Mouse (Mus musculus): ENCODE measurements at regions not wholly inside any gene's neighbourhood (a gene's known extent, or its start where the extent isn't known, plus 50 kb on each side); places are given as distances from the start of the nearest gene placed in this dataset.
A peak's percentile ranks its signal among the peaks of the same experiment; 100 is the strongest.

DNA sequence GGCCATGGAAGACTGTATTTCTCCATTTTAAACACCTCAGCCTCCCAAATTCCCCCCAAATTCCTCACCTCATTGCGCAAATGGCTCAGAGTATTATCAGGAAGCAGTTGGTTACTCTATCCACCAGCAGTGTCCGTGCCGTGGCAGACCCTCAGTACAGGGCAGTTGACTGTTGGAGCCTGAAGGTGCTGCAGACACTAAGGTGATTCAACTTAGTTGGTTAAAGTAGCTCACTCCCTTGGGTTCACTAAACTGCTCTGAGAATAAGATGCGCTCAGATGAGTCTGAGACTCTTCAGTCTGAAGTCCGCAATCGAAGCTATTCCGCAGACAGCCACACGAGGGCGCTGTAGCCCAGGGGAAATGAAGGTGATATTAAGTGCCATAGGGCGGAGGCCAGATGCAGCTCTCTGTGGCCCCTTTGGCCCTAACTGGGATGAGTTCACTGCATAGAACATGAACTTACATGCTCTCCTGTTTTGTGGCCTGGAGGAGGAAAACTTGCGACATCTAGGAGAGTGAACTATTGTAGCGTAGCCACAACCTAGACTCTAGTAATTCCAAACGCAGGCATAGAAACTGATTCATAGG is 62.9 kb downstream of the Amer3 start:
- ATAC-seq (ENCODE audit: low TSS enrichment) = peak; percentile 81

DNA sequence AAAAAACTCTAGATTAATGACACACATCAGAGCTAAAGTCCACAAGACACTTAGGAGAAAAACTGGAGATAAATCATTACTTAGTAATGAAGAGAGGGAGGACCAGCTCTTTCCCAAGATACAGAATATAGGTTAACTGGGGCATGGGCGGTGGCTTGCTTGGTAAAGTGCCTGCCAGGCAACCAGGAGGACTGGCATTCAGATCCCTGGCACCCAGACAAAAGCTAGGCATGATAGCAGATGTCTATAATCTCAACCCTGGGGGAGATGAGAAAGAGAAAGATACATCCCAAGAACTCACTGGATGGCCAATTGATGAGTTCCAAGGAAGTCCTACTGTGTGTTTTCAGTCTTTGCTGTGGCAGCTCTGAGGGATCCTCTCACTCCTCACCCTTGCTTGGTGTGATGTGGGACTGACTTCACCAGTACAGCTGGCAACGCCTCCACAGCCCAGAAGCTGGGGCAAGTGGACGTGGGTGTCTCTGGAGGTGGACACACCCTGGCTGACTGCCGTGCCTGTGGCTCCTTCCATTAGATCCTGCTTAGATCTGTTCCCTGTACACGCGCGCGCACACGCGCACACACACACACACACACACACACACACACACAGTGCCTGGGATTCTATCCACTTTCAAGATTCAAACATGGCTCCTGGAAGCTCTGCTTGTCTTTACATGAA is 74.6 kb downstream of the Amer3 start:
- peak; percentile 97 for ATAC-seq (ENCODE audit: low TSS enrichment)

DNA sequence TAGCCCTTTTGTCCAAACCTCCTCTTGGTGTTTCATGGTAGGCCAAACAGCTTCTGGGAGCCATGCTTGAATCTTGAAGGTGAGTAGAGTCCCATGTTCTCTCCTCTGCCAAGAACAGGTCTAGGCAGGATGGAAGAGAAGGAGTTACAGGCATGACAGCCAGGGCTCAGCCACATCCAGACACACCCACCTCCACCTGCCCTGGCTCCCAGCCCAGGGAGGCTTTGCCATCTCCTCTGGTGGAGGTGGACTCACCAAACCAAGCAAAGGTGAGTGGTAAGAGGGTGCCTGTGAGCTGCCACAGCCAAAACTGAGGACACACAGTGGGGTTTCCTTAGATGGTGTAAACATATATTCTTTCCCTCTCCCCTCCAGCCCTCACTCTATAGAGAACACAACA is 78.0 kb downstream of the Amer3 start:
- ATAC-seq (ENCODE audit: low TSS enrichment) = no peak

DNA sequence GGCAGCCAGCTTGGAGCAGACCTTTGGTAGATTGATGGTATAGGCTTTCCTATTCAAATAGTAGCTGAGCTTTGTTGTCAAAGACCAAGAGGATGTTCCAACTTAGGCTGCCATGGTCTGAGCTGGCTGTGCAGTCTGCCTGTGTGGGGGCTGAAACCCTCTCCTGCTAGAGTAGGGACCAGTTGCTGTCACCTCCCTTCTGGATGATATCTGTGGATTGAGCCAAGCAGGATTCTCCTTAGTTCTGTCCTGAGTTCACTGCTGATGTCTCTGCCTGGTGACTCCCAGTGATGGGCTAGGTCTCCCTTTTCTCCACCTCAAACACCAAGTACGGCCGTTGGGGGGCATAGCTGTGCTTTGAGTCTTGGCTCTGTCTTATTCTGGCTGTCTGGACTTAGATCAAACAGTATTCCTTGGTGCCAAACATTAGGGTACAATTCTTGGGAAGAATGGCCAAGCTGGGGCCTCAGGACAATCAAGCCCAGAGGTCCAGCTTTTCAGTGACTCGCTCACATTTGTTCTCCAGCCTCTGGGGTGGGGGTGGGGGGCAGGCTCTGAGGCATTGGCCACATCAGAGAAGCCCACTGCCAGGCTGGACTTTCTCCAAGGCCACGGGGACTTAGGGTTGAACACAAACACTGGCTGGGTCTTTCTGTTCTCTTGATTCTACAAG is 84.6 kb downstream of the Amer3 start:
- peak; percentile 52 for ATAC-seq (ENCODE audit: low TSS enrichment)

DNA sequence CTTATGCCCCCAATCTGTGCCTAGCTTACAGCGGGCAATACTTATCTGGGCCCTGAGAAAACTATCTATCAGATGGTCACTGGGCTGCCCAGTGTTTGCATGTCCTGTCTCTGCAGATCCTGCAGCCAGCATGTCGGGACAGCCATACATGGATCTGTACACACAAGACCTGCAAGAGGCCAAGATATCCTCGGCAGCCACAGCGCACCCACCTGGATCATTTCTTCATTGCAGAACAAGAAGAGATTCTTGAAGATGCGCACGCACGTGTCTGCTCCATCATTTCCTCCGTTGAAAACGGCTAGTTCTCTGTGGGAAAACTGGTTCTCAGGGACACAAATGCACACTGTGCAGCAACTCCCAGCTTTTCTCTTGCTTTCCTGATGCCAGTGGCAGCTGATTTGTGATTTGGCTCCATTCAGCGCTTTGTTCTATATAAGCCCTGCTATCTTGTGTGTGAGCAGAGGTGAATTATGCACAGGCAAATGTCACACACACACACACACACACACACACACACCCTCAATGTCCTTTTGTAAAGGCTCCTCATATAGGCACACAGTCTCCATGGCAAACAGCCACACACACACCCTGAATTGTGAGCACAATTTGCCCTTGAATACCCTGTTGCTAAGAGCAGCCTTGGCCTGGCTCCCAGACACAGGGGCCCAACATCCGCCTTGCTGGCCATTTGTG is 85.5 kb downstream of the Amer3 start:
- ATAC-seq (ENCODE audit: low TSS enrichment) = no peak

DNA sequence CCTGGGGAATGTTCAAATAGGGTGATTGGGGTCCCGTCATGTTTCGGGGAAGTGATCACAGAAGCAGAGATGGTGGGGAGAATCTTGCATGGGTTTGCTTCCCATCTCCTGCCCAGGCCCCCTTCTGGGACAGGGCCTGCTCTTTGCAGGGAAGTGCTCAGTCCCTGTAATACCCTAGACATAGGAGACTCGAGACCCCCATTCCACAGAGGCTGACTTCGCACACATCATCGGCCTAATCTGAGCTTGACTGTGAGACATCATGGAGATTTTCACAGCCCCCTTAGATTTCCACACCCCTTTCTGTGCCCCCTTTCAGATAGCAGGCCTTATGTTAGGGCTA is 86.0 kb downstream of the Amer3 start:
- ATAC-seq (ENCODE audit: low TSS enrichment) = no peak

DNA sequence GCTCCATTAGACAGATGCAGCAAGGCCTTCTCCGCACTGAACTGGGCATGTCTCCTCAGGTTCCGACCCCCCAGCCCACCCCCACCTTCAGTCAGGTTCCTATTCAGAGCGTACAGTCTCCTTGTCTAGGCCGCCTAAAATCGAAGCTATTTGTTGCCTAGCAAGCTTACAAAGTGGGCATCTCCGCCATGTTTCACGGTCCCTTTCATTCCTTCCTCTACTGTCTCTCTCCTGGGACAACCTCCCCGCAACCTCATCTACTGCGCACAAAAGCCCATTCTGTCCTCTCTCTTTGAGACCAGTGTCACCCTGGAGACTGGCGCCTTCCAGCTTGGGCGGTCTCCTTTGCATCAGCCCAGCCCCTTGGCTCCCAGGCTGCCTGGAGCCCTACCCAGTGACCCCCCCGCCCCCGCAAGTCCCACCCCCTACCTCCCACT is 86.8 kb downstream of the Amer3 start:
- peak; percentile 41 for ATAC-seq (ENCODE audit: low TSS enrichment)

DNA sequence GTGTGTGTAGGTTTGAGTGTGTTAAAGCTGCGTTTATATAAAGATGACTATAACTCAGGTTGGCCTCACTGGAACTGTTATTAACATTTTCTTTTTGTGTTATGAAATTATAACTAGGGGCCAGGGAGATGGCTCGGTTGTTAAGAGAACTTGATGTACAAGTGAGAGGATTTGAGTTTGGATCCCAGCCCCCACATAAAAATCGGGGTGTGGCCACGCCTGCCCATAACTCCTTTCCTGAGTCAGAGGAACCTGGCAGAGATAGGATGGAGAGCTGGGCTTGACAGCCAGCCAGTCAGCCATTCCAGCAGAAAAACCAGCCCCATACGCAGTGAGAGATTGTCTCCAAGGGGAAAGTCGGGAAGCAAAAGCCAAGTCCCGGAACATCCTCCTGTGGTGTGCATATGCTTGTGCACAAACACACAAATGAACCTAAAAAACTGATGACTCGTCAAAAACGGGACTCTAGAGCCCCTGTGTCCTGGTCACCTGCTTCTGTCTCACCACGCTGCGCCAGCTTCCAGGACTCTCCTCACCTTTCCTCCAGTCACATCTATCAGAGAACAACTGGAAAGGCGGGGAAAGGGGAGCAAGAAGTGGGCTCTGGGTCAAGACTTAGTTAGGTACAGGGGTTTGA is 97.8 kb downstream of the Amer3 start:
- no peak for ATAC-seq (ENCODE audit: low TSS enrichment)

DNA sequence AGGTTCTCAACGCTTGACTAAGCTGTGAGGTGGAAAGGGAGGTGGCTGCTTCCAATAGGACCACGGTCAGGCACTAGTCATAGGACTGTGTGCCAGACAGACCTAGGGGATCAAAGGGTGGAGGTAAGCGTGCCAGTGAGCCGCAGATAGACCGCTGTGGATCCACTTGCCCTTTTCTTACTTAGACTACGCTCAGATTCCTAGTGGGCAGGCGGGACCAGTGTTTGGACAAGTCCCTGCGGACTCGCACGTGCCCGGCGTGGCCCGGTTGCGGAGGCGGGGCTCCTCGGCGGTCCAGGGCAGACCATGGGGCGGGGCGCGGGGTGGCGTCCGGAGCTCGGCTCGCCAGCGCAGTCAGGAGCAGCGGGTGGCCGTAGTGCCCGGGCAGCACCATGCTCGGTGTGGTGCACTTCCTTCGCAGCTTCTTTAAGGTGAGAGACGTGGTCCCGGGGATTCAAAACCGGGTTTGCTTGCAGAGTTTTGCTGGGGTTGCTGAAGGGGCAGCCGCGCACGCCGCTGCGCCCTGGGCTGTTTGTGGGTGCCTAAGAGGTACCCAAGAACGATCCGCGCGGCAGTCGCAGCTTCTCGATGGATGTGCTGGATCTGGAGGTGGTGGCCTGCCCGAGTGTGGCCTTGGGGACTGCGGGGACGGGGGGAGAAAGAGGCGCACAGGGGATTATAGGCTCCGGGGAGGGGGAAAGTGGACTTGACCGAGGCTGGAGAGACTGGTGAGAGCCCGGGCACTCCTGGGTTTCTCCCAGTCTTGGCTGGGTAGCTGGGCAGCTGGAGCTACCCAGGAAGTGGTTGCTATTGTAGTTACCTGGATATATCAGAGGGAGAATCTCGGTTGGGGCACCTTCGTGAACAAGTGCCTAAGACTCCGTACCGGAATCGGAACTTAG is 98.6 kb downstream of the Amer3 start:
- ATAC-seq (ENCODE audit: low TSS enrichment) = peak; percentile 44; the same call in 1 of the 2 replicates

DNA sequence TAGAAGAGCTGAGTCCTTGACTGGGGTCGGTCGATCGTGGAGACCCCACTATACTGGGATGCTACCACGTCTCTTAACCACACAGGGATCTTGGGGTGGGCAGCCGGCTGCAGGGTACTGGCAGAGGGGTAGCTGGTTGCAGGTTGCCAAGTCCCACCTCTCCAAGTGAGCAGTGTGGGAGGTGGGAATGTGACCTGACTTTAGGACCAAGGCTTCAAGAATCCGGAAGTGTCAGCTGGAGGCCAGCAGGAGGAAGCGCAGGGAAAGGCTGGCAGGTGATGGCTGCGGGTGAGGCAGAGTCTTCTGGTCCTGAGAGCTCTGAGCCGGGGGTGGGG is 99.2 kb downstream of the Amer3 start:
- no peak for ATAC-seq (ENCODE audit: low TSS enrichment)

DNA sequence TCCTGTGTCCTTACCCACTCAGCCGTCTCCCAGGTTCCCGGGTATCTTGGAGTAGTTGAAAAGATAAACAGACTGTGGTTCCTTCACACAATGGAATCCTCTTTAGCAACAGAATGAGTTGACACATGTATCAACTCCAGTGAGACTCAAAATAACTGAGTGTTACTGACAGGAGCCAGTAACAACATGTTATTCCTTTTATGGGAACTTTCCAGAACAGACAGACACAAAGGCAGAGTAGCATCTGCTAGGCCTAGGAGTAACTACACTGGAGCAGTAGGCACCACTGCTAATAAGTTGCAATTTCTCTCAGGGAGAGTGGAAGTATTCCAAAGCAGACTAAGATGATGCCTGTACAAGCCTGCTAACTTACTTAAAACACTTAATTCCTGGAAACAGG is 107.1 kb downstream of the Amer3 start:
- ATAC-seq (ENCODE audit: low TSS enrichment) = no peak

DNA sequence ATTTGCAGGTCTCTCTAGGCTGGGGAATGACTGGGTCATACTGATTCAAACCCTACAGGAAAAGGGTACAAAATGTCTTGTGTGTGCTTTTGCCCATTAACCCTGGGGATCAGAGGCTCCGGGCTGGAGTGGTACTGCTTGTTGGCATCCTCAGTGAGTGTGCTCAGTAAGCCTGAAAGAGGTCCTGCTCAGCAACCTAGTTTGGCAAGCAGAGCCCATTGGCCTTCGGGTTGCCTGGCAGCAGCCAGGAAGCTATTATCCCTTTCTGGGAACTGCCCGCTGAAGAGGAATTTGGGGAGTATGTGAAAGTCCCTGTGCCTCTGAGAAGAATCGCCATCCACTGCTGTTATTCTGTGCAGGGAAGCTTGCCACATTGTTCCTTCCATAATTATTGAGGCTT is 117.1 kb downstream of the Amer3 start:
- peak; percentile 64; the same call in 1 of the 2 replicates for ATAC-seq (ENCODE audit: low TSS enrichment)

DNA sequence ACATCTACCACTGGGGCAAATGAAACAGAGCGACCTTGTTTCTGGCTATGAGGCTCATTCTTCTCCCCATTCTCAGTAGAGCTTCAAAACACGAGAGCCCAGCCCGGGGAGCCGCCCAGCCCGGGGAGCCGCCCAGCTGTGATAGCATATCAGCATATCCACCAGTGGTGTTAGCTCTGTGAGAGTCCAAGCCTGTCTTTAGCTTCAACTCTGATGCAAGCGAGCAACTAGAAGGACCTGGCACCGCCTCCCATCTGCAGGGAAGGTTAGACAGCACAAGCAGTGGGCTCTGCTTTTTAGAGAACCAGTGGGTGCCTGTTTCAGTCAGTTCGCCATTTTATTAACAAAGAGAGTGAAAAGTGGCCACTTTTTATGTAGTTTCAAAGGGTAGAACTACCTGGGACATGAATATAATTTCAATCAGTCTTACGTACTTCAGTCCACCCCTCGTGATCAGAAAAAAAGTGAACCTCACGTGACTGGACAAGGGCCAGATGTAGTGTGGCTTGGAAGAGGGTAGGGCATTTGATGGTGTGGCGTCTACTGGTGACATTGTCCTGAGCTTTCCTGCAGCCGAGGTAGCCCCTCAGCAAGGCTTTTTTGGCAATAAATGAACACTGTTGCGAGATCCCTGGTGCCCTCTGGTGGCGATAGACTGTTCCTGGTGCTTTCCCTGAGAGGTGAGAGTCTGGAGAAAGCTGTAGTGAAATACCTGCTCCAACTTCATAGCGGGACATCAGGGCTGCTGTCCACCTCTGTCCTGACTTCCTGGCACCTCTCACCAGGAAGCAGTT is 121.0 kb downstream of the Amer3 start:
- ATAC-seq (ENCODE audit: low TSS enrichment) = peak; percentile 78; the same call in 1 of the 2 replicates

DNA sequence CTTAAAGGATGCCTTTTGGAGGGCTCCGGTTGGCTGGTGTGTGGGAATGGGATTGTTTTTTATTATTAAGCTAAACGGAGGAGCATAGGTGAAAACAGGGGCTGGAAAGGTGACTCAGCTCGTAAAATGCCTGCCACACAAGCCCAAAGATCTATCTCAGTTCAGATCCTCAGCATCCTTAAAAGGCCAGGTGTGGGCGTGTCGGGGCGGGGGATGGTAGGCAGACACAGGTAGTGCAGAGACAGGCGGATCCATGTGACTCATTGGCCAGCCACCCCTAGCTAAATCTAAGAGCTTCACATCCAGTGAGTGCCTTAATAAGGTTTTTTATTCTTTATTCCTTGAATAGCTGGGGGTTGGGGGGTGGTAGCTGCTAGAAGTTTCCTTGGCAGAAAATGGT is 122.0 kb downstream of the Amer3 start:
- no peak for ATAC-seq (ENCODE audit: low TSS enrichment)

DNA sequence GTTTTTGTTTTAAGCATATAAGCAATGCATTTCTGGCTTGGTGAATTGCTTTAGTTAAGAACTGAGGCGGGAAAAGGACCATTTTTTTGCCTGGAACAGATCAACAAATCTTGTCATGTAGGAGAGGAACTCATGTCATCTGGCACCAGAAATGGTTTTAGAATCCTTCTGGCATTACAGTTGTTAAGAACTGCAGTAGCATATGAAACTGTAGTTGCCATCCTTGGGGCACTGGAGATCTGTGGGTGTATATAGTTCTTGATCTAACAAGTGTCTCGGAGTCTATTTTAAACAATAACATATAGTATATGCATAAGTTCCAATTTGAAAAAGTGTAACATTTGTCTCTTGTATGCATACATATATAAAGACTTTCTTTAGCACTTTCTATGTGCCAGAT is 129.6 kb downstream of the Amer3 start:
- ATAC-seq (ENCODE audit: low TSS enrichment) = peak; percentile 92

DNA sequence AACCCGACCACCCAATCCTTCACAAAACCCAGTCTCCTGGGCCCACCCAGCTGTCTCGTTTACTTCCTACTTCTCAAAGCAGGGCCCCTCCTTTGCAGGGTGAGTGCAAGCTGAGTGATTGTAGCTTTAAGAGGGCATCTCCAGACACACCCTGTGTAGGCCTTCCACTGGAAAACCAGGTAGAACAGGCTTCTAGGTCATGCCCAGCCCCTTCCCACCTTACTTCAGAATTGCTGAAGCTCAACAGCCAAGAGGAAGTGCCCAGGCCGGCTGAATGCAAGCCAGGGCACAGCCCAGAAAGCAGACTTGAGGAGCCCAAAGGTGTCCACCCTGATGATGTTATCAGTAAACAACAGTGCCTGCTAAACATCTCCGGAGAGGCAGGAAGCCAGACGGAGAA is 120.2 kb downstream of the Fam168b start:
- ATAC-seq (ENCODE audit: low TSS enrichment) = no peak

DNA sequence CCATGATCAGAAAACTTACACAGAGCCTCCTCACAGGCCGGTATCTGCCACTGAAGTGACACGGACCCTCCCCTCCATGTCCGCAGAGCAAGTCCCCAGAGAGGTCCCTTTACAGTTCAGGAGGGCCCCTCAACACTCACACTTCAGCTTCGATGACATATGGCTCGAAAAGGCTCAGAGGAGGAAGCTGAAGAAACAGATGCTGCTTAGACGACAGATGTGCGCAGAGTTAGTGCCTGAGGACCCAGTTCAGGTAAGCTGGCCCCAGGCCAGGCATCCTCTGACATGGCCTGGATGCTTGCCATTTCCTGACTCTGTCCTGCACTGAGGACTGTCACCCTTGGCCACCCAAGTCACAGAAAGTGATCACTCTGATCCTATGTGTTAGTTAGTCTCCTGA is 110.7 kb downstream of the Fam168b start:
- no peak for ATAC-seq (ENCODE audit: low TSS enrichment)

DNA sequence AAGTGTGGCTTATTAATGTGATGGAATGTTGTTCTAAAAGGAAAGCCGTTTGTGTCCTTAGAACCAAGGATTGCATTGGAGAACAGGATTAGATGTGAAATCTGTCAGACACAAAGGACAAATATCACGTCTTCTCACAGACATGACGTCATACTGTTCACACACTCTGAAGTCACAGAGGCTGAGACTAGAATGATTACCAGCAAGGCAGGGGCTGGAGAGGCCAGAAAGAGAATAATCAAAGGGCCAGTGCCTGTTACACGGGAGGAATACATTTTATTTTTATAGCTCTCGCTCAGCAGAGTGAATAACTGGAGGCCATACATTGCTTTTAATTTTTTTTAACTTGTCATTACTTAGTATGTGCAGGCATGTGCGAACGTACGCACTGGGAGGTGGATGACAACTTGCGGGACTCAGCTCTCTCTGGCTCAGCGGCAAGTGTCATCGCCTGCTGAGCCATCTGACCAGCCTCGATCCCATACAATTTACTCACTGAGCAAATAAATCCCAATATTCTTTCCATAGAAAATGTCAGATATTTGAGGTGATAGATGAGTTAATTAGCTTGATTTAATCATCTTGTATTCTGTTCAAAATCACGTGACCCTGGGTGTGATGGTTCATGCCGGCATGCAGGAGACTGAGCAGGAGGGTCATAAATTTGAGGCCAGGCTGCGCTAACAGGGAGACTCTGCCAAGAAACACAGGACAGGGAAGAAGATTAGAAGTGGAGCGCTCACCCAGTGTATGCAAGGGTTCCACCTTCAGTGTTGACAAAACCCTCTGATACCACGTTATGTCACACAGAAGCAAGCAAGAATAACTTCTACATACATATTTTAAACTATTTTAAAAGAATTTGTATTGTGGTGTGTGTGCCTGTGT is 109.6 kb downstream of the Fam168b start:
- ATAC-seq (ENCODE audit: low TSS enrichment) = no peak

DNA sequence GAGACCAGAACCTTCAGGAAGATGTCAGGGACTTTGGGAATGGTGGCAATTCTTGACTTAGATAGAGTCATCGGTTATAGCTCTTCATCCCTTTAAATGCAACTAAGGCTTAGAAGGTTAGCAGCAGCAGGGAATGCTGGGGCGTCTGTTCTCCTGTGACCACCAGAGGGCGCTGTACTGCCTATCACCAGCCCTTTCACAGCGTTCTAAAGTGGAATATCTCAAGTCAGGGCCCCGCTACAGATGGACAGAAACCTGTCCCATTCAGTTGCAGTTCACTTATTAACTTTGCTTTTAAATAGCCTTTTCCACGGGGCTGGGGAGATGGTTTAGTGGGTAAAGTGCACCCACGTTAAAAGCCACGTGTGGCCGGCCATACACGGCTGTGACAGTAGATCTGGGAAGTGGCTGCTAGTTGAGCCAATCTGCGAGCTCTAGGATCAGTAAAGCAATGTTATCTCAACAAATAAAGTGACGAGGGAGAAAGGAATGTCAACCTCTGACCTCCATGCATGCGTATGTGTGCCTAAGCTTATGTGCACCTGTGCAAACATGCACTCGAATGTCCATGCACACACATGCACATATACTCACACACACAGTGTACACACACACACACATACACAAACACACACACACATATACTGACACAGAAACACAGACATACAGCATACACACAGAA is 104.3 kb downstream of the Fam168b start:
- ATAC-seq (ENCODE audit: low TSS enrichment) = peak; percentile 95

All from frontal cortex, adult (tissue).